In the genomic region with DNA sequence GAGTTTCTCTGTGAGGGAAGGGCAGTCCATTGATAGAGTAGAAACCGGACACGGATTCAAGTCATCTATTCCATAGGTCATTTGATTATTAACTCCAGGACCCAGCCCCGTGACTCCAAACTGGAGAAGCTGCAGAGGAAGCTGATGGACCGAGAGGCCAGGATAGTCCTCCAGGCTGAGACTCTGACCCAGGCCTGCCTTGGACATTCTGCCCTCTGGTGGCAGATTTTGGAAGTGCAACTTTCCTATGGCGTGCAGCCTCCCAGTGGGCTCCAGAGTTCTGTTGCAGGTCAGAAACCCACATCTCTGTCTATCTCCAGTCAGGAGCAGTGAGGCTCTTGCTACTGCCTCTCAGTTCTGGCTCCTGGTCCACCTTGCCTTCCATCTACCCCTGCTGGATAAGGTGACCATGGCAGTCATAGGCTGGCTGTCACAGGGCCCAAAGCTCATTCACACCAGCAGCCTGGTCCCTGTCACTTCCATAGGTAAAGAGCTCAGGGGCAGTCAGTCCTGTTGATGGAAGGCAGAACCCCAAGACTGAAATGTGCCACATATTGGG, we compare ENCODE assay signal across 8 mouse cellular contexts. TPM values are rescaled to one million over a fixed set of nuclear protein-coding genes. Genes with fewer than 3 reads are reported as not detected.
A peak's percentile ranks its signal among the peaks of the same experiment; 100 is the strongest.
DNase-seq lines count a peak whose midpoint lies in the region; ATAC-seq and TF ChIP-seq lines count a peak whose summit lies in the region.

No protein-coding gene starts in this region.

- H3K4me3 ChIP-seq in G1E (ENCODE audit: low read depth, low read length), result no peak overlapping the region
- no peak overlapping the region for H3K4me3 ChIP-seq in kidney, embryonic 16.5 days (ENCODE audit: low read length)
- no peak overlapping the region for H3K4me3 ChIP-seq in spleen, adult 2 months (ENCODE audit: extremely low read depth, insufficient read depth, insufficient read length)

- no peaks in the 10 kb centered on the region for H3K9me3 ChIP-seq in G1E (replicated peaks)
- H3K9me3 ChIP-seq in kidney, embryonic 16.5 days (ENCODE audit: low read length), result 0 out of 2 replicates have a peak, but pooled peaks cover 2% of the 10 kb centered on the region

- WGBS in kidney, embryonic 16.5 days, result 46% methylated on average over 5 of the region's 5 CpGs
- 59% methylated on average over 5 of the region's 5 CpGs for WGBS in spleen, adult 2 months

- TF ChIP-seq POLR2A in spleen, adult 2 months (IDR thresholded peaks at IDR 0.05; ENCODE audit: low read depth, low read length), result no peak

- peak; percentile 64 for DNase-seq in CD4-positive, CD25-positive, alpha-beta regulatory T cell, adult 2 months (ENCODE audit: low read depth, low spot score)
- DNase-seq in G1E (ENCODE audit: low spot score), result peak; percentile 67
- peak; percentile 89 to 93 for DNase-seq in cerebellum, postnatal 10 days
- DNase-seq in gastrocnemius, postnatal 14 days, result peak; percentile 54
- DNase-seq in lung, postnatal 25 days (ENCODE audit: low spot score), result peak; percentile 73
- DNase-seq in spleen, adult 2 months (ENCODE audit: low read depth in 1 of 2, low spot score in 2 of 2), result peak; percentile 1 to 49

- no peak overlapping the region for H3K27ac ChIP-seq in kidney, embryonic 16.5 days (ENCODE audit: low read length)
- H3K27ac ChIP-seq in spleen, adult 2 months (ENCODE audit: insufficient read depth, low read length), result no peak overlapping the region

- no peak overlapping the region for H3K9ac ChIP-seq in kidney, embryonic 16.5 days (replicated peaks; ENCODE audit: low read length)

- no peak overlapping the region for H3K4me2 ChIP-seq in kidney, embryonic 16.5 days (replicated peaks; ENCODE audit: low read depth, low read length)

- peak; percentile 98 for TF ChIP-seq CTCF in G1E (IDR thresholded peaks at IDR 0.05; ENCODE audit: low read depth, low read length)
- TF ChIP-seq CTCF in spleen, adult 2 months (IDR thresholded peaks at IDR 0.05; ENCODE audit: extremely low read depth, insufficient read depth, insufficient read length, insufficient replicate concordance), result peak; percentile 71; the same call in 1 of the 2 replicates

- no peaks in the 10 kb centered on the region for H3K27me3 ChIP-seq in G1E (ENCODE audit: insufficient read depth, low read length)
- H3K27me3 ChIP-seq in kidney, embryonic 16.5 days (ENCODE audit: insufficient read depth, low read length), result no peaks in the 10 kb centered on the region
- no peaks in the 10 kb centered on the region for H3K27me3 ChIP-seq in spleen, adult 2 months (ENCODE audit: control insufficient read depth, insufficient read depth, low read length)

- no peak for ATAC-seq in CD4-positive, CD25-positive, alpha-beta regulatory T cell, adult 4 months
- ATAC-seq in G1E (ENCODE audit: extremely low read depth, insufficient number of reproducible peaks, low FRiP score, poor library complexity, severe bottlenecking), result peak; percentile 65
- ATAC-seq in kidney, embryonic 16.5 days (ENCODE audit: low FRiP score, low TSS enrichment), result peak; percentile 49; the same call in 1 of the 2 replicates

- H3K4me1 ChIP-seq in G1E (ENCODE audit: insufficient read depth, low read depth, low read length), result no peaks in the 10 kb centered on the region
- no peaks in the 10 kb centered on the region for H3K4me1 ChIP-seq in kidney, embryonic 16.5 days (ENCODE audit: insufficient read depth, low read length)
- no peaks in the 10 kb centered on the region for H3K4me1 ChIP-seq in spleen, adult 2 months (ENCODE audit: control insufficient read depth, insufficient read depth, insufficient read length)

- intact Hi-C loops in gastrocnemius, postnatal 14 days (cut with DNase I; ENCODE audit: low total_unique reads), result no loop called here

- no peaks in the 10 kb centered on the region for H3K36me3 ChIP-seq in G1E (replicated peaks)
- H3K36me3 ChIP-seq in kidney, embryonic 16.5 days (ENCODE audit: insufficient read depth, low read length), result no peaks in the 10 kb centered on the region
- H3K36me3 ChIP-seq in spleen, adult 2 months (ENCODE audit: control insufficient read depth, insufficient read depth, low read length), result no peaks in the 10 kb centered on the region

RNA-seq across cellular contexts. Expression of a gene that starts 53.3 kb away (rescaled TPM):
- polyA plus RNA-seq in CD4-positive, CD25-positive, alpha-beta regulatory T cell, adult 4 months (2017; shearing (Covaris generic)), result not detected
- total RNA-seq in G1E (2014; fragmentation: Nextera tagmentation) (not detected in 2 replicates), G1E (2017) (0.12 and 0.16 TPM in 2 replicates)
- not detected in 2 replicates for polyA plus RNA-seq in G1E (2012)
- under 1 TPM; 0.09 to 0.23 TPM for total RNA-seq in gastrocnemius, postnatal 14 days (2021)
- 0.19 and 0.35 TPM in 2 replicates for polyA plus RNA-seq in kidney, embryonic 16.5 days (2015; fragmentation: Nextera tagmentation; extraction: Ambion mirVana)
- not detected in 2 replicates for polyA plus RNA-seq in spleen, adult 2 months (2012; rRNA removed)

Comparison
In these comparisons a context has a peak if more than half of its experiments do, and no peak if none do; other contexts are left out.
1. DNase-seq: peak in every context shown above with its lines; median percentile 91 in cerebellum, postnatal 10 days; 73 in lung, postnatal 25 days; 67 in G1E; 64 in CD4-positive, CD25-positive, alpha-beta regulatory T cell, adult 2 months; 54 in gastrocnemius, postnatal 14 days; 25 in spleen, adult 2 months.